Mouse (Mus musculus) bone marrow macrophage, adult 2 months (primary cell): ENCODE measurements at regions not wholly inside any gene's neighbourhood (a gene's known extent, or its start where the extent isn't known, plus 50 kb on each side); places are given as distances from the start of the nearest gene placed in this dataset.

Experiments
- CTCF ChIP-seq: IDR thresholded peaks from 2 replicates; pipeline ENCODE4 v1.5.1; 2012; ENCODE audit warnings: low read depth, mild to moderate bottlenecking, low read length, moderate library complexity
- POLR2A ChIP-seq: IDR thresholded peaks from 2 replicates; pipeline ENCODE4 v1.6.1; 2012; ENCODE audit warnings: mild to moderate bottlenecking, low read depth, low read length, borderline replicate concordance

GRCm38 (mm10) chr14:120119094-120119501 is 76.9 kb upstream of the Oxgr1 start:
- no peak for TF ChIP-seq CTCF
- no peak for TF ChIP-seq POLR2A
